Mouse (Mus musculus) erythroblast, embryonic 14.5 days (primary cell): ENCODE measurements around the gene Plscr3. TPM values are rescaled to one million over a fixed set of nuclear protein-coding genes. Genes with fewer than 3 reads are reported as not detected.

Experiments used
- H3K27me3 ChIP-seq: 2 replicates; pipeline ENCODE4 v1.6.1; 2012; ENCODE audit warnings: inconsistent platforms; ENCODE audit not compliant: control insufficient read depth
- H3K36me3 ChIP-seq: 2 replicates; pipeline ENCODE4 v1.6.1; 2012; ENCODE audit warnings: mild to moderate bottlenecking, inconsistent platforms; ENCODE audit not compliant: control insufficient read depth
- H3K4me1 ChIP-seq: 2 replicates; pipeline ENCODE4 v1.6.1; 2012; ENCODE audit warnings: inconsistent platforms; ENCODE audit not compliant: control insufficient read depth
- H3K4me3 ChIP-seq: replicated peaks from 2 replicates; pipeline ENCODE3; 2012; ENCODE audit warnings: moderate library complexity, mild to moderate bottlenecking, inconsistent platforms
- H3K9me3 ChIP-seq: 2 replicates; pipeline ENCODE4 v1.6.1; 2012; ENCODE audit warnings: low read length, inconsistent platforms, mixed read lengths; ENCODE audit not compliant: control insufficient read depth
- GATA1 ChIP-seq: IDR thresholded peaks from 2 replicates; pipeline ENCODE4 v1.6.1; 2012; ENCODE audit warnings: low read length, inconsistent platforms, mixed read lengths
- TAL1 ChIP-seq: IDR thresholded peaks from 3 replicates; pipeline ENCODE4 v1.6.1; 2012; ENCODE audit warnings: low read length, inconsistent platforms, mixed read lengths
- polyA plus RNA-seq: library from polyadenylated mRNA; stranded (reverse); fragments of >175 nt; gene quantifications from 2 replicates; pipeline ENCODE4 v1.2.3, GENCODE M21; 2012

Gene Plscr3
- polyA plus RNA-seq, 1 experiment, result 4.4 TPM

DNA sequence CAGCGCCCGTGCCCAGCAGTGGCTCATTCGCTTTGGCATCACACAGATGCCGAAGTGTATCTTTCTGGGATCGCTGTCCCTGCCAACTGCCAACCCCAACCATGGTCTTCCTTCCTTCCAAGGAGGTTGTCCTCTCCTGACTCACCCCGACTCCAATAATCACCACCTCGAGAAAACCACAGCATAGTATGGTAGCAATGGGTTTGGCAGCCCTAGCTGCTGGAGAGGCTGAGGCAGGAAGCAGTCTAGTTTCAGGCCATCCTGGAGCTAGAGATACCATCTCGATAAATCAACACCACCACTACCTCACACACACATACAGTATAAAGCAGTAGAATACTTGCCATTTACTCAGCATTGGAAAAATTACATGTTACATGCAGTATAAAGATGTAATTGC, 27.3 kb upstream of the Plscr3 start:
- Histone ChIP-seq H3K9me3 (peaks cover 11% of the 10 kb centered on the region), H3K36me3 (no peaks in the 10 kb centered on the region), H3K4me1 (no peaks in the 10 kb centered on the region), H3K27me3 (peaks cover 18% of the 10 kb centered on the region), H3K4me3 (no peak overlapping the region)
- TF ChIP-seq TAL1 (no peak), GATA1 (no peak)

GRCm38 (mm10) chr11:69822080-69822479, 24.1 kb upstream of the Plscr3 start, which contains the start of gene Spem1:
Gene Spem1, minus strand, starts transcription at chr11:69822180.
- H3K36me3 ChIP-seq, result peaks cover 13% of the 10 kb centered on the region
- H3K4me3 ChIP-seq, result no peak within 1 kb of the TSS
- H3K27me3 ChIP-seq, result peaks cover 11% of the 10 kb centered on the region
- TF ChIP-seq GATA1, result no peak
- peaks cover 3% of the 10 kb centered on the region; the same call in 1 of the 2 replicates for H3K4me1 ChIP-seq
- peaks cover 9% of the 10 kb centered on the region for H3K9me3 ChIP-seq

- H3K4me3 ChIP-seq, result no peak overlapping the region
- TF ChIP-seq GATA1, result no peak
- no peak for TF ChIP-seq TAL1
- H3K27me3 ChIP-seq, result peaks cover 9% of the 10 kb centered on the region
- peaks cover 3% of the 10 kb centered on the region; the same call in 1 of the 2 replicates for H3K4me1 ChIP-seq
- H3K9me3 ChIP-seq, result 0 out of 2 replicates have a peak, but pooled peaks cover 3% of the 10 kb centered on the region
- peaks cover 15% of the 10 kb centered on the region for H3K36me3 ChIP-seq
These were observed 22.7 kb upstream of the Plscr3 start for GRCm38 (mm10) chr11:69823456-69823855.

- peaks cover 15% of the 10 kb centered on the region for H3K36me3 ChIP-seq
- no peak overlapping the region for H3K4me3 ChIP-seq
- H3K4me1 ChIP-seq, result peaks cover 29% of the 10 kb centered on the region
- 0 out of 2 replicates have a peak, but pooled peaks cover 3% of the 10 kb centered on the region for H3K9me3 ChIP-seq
- no peak for TF ChIP-seq GATA1
- TF ChIP-seq TAL1, result no peak
- H3K27me3 ChIP-seq, result peaks cover 26% of the 10 kb centered on the region
These were observed 17.3 kb upstream of the Plscr3 start for GRCm38 (mm10) chr11:69828832-69829231.

GRCm38 (mm10) chr11:69833554-69833953, 12.6 kb upstream of the Plscr3 start:
- H3K4me3 ChIP-seq, result peak overlapping the region; percentile 52
- H3K27me3 ChIP-seq, result peaks cover 64% of the 10 kb centered on the region
- H3K4me1 ChIP-seq, result peaks cover 63% of the 10 kb centered on the region
- no peaks in the 10 kb centered on the region for H3K36me3 ChIP-seq
- H3K9me3 ChIP-seq, result peaks cover 2% of the 10 kb centered on the region; the same call in 1 of the 2 replicates
- TF ChIP-seq GATA1 (no peak), TAL1 (no peak)

- H3K4me1 ChIP-seq, result peaks cover 67% of the 10 kb centered on the region
These were observed 12.1 kb upstream of the Plscr3 start for GRCm38 (mm10) chr11:69834001-69834549.

GRCm38 (mm10) chr11:69835326-69835965, 10.7 kb upstream of the Plscr3 start:
- Histone ChIP-seq H3K27me3 (peaks cover 64% of the 10 kb centered on the region), H3K4me1 (peaks cover 77% of the 10 kb centered on the region), H3K9me3 (peaks cover 2% of the 10 kb centered on the region; the same call in 1 of the 2 replicates), H3K36me3 (peaks cover 6% of the 10 kb centered on the region), H3K4me3 (no peak overlapping the region)
- TF ChIP-seq GATA1 (no peak), TAL1 (no peak)

More at GRCm38 (mm10) chr11:69834001-69834549, 12.1 kb upstream of the Plscr3 start:
- no peak for TF ChIP-seq GATA1
- no peak for TF ChIP-seq TAL1
- peak overlapping the region; percentile 52 for H3K4me3 ChIP-seq
- H3K36me3 ChIP-seq, result no peaks in the 10 kb centered on the region
- H3K9me3 ChIP-seq, result peaks cover 2% of the 10 kb centered on the region; the same call in 1 of the 2 replicates
- H3K27me3 ChIP-seq, result peaks cover 64% of the 10 kb centered on the region

DNA sequence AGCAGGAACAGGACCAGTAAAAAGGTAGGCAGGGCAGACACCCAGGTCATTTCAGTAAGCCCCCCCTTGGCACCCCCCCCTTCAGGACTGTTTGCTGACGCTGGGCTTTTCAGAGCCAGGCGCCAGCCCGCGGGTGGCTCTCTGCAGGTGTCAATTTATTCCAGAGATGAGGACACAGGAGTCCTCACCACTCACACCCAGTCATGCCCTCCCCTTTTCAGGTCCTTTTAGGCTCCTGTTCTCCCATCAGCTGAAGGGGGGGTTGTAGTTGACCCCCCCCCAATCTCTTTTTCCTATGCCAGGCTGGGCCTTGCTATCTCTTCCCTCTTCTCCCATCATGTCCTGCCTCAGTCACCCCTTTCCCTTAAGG, 10.2 kb upstream of the Plscr3 start:
- H3K36me3 ChIP-seq, result peaks cover 9% of the 10 kb centered on the region
- H3K4me1 ChIP-seq, result peaks cover 76% of the 10 kb centered on the region
- H3K27me3 ChIP-seq, result peaks cover 64% of the 10 kb centered on the region
- peaks cover 2% of the 10 kb centered on the region; the same call in 1 of the 2 replicates for H3K9me3 ChIP-seq
- no peak overlapping the region for H3K4me3 ChIP-seq
- no peak for TF ChIP-seq TAL1

- H3K9me3 ChIP-seq, result peaks cover 2% of the 10 kb centered on the region; the same call in 1 of the 2 replicates
- peaks cover 9% of the 10 kb centered on the region for H3K36me3 ChIP-seq
- H3K27me3 ChIP-seq, result peaks cover 60% of the 10 kb centered on the region
- no peak for TF ChIP-seq GATA1
- TF ChIP-seq TAL1, result no peak
- peak overlapping the region; percentile 89 for H3K4me3 ChIP-seq
- peaks cover 67% of the 10 kb centered on the region for H3K4me1 ChIP-seq
These were observed 9.2 kb upstream of the Plscr3 start for GRCm38 (mm10) chr11:69836703-69837576.
